Mouse (Mus musculus) forebrain, embryonic 12.5 days (tissue): Measurements from ENCODE around the gene Rock2. TPM values are rescaled to one million over a fixed set of nuclear protein-coding genes. Genes with fewer than 3 reads are reported as not detected.

ENCODE experiments used
- polyA plus RNA-seq: library from polyadenylated mRNA; unstranded; fragments of >200 nt; fragmentation: Nextera tagmentation; extraction: Ambion mirVana; gene quantifications from 2 replicates; pipeline ENCODE4 v1.2.1, GENCODE M21; 2016

The Rock2 gene
- polyA plus RNA-seq, 1 experiment from 2014 or later, result 22.9 TPM

Other genes with a start within 250 kb of the Rock2 start
- gene Ntsr2, start 241.5 kb upstream of the Rock2 start, polyA plus RNA-seq, result 0.13 TPM in 1 of 2 replicates, not detected in the other
- gene Greb1, start 94.0 kb upstream of the Rock2 start, polyA plus RNA-seq, result 2.4 and 2.5 TPM in 2 replicates
- gene E2f6, start 83.9 kb upstream of the Rock2 start, polyA plus RNA-seq, result 75.0 and 77.4 TPM in 2 replicates
- gene Pqlc3, start 105.5 kb downstream of the Rock2 start, polyA plus RNA-seq, result 3.3 TPM in 2 replicates
- 0.85 and 1.5 TPM in 2 replicates for gene 2410004P03Rik, start 116.8 kb downstream of the Rock2 start, polyA plus RNA-seq